Mouse (Mus musculus): Measurements from ENCODE around the gene Galr3. TPM values are rescaled to one million over a fixed set of nuclear protein-coding genes. Genes with fewer than 3 reads are reported as not detected.

Galr3 gene
- polyA plus RNA-seq, 1 experiment from 2014 or later = not detected

- 0 out of 2 replicates have a peak, but pooled peaks have one; percentile 24 for ATAC-seq (ENCODE audit: low FRiP score)
- H3K27me3 ChIP-seq (ENCODE audit: control insufficient read depth, insufficient read depth, low read length) = no peaks in the 10 kb centered on the region
- H3K9ac ChIP-seq (ENCODE audit: low read length) = peak overlapping the region; percentile 87
- H3K4me1 ChIP-seq (ENCODE audit: control insufficient read depth, insufficient read depth, low read length) = peaks cover 7% of the 10 kb centered on the region
- H3K4me2 ChIP-seq = peak overlapping the region; percentile 88
- WGBS = 40% methylated on average over 10 of the region's 10 CpGs
- H3K9me3 ChIP-seq (ENCODE audit: control insufficient read depth, low read length) = no peaks in the 10 kb centered on the region
- peak overlapping the region; percentile 55 for H3K27ac ChIP-seq (ENCODE audit: low read depth, low read length)
- H3K36me3 ChIP-seq (ENCODE audit: control insufficient read depth, insufficient read depth, low read length) = peaks cover 18% of the 10 kb centered on the region
- H3K4me3 ChIP-seq (ENCODE audit: low read depth, low read length) = peak overlapping the region; percentile 92
- no peak for DNase-seq (ENCODE audit: low spot score, missing footprints)
Observed at GRCm38 (mm10) chr15:79074446-79074845, 32.8 kb downstream of the Galr3 start.

GRCm38 (mm10) chr15:79074913-79075532 is 33.3 kb downstream of the Galr3 start, which contains the start of gene Eif3l:
Eif3l (plus strand) TSS chr15:79075179.
- no peaks in the 10 kb centered on the region for H3K9me3 ChIP-seq (ENCODE audit: control insufficient read depth, low read length)
- peak within 1 kb of the TSS; percentile 87 for H3K9ac ChIP-seq (ENCODE audit: low read length)
- WGBS = under 1% methylated on average over 44 of the region's 49 CpGs
- H3K4me1 ChIP-seq (ENCODE audit: control insufficient read depth, insufficient read depth, low read length) = peaks cover 7% of the 10 kb centered on the region
- peak within 1 kb of the TSS; percentile 92 for H3K4me3 ChIP-seq (ENCODE audit: low read depth, low read length)
- ATAC-seq (ENCODE audit: low FRiP score) (peak; percentile 88), DNase-seq (ENCODE audit: low spot score, missing footprints) (peak; percentile 98)
- no peaks in the 10 kb centered on the region for H3K27me3 ChIP-seq (ENCODE audit: control insufficient read depth, insufficient read depth, low read length)
- H3K27ac ChIP-seq (ENCODE audit: low read depth, low read length) = peak within 1 kb of the TSS; percentile 55
- peak within 1 kb of the TSS; percentile 88 for H3K4me2 ChIP-seq
- H3K36me3 ChIP-seq (ENCODE audit: control insufficient read depth, insufficient read depth, low read length) = peaks cover 24% of the 10 kb centered on the region

- DNase-seq (ENCODE audit: low spot score, missing footprints) (no peak), ATAC-seq (ENCODE audit: low FRiP score) (no peak)
- peak overlapping the region; percentile 88 for H3K4me2 ChIP-seq
- no peaks in the 10 kb centered on the region for H3K27me3 ChIP-seq (ENCODE audit: control insufficient read depth, insufficient read depth, low read length)
- WGBS = 41% methylated on average over 15 of the region's 15 CpGs
- no peak overlapping the region for H3K27ac ChIP-seq (ENCODE audit: low read depth, low read length)
- peak overlapping the region; percentile 92 for H3K4me3 ChIP-seq (ENCODE audit: low read depth, low read length)
- peaks cover 27% of the 10 kb centered on the region for H3K36me3 ChIP-seq (ENCODE audit: control insufficient read depth, insufficient read depth, low read length)
- no peaks in the 10 kb centered on the region for H3K9me3 ChIP-seq (ENCODE audit: control insufficient read depth, low read length)
- H3K4me1 ChIP-seq (ENCODE audit: control insufficient read depth, insufficient read depth, low read length) = peaks cover 7% of the 10 kb centered on the region
- peak overlapping the region; percentile 87 for H3K9ac ChIP-seq (ENCODE audit: low read length)
Observed at GRCm38 (mm10) chr15:79075658-79076365, 34.1 kb downstream of the Galr3 start.

- Histone ChIP-seq H3K36me3 (ENCODE audit: control insufficient read depth, insufficient read depth, low read length) (peaks cover 55% of the 10 kb centered on the region), H3K27ac (ENCODE audit: low read depth, low read length) (no peak overlapping the region), H3K4me2 (no peak overlapping the region), H3K4me3 (ENCODE audit: low read depth, low read length) (no peak overlapping the region), H3K9me3 (ENCODE audit: control insufficient read depth, low read length) (no peaks in the 10 kb centered on the region), H3K27me3 (ENCODE audit: control insufficient read depth, insufficient read depth, low read length) (no peaks in the 10 kb centered on the region), H3K4me1 (ENCODE audit: control insufficient read depth, insufficient read depth, low read length) (peaks cover 7% of the 10 kb centered on the region), H3K9ac (ENCODE audit: low read length) (no peak overlapping the region)
- ATAC-seq (ENCODE audit: low FRiP score) = no peak
- 97% methylated on average over 7 of the region's 7 CpGs for WGBS
- peak; percentile 60 for DNase-seq (ENCODE audit: low spot score, missing footprints)
Observed at GRCm38 (mm10) chr15:79079567-79079966, 37.9 kb downstream of the Galr3 start.

GRCm38 (mm10) chr15:79092284-79092683 is 50.6 kb downstream of the Galr3 start:
- Histone ChIP-seq H3K9me3 (ENCODE audit: control insufficient read depth, low read length) (no peaks in the 10 kb centered on the region), H3K9ac (ENCODE audit: low read length) (no peak overlapping the region), H3K4me1 (ENCODE audit: control insufficient read depth, insufficient read depth, low read length) (no peaks in the 10 kb centered on the region), H3K36me3 (ENCODE audit: control insufficient read depth, insufficient read depth, low read length) (peaks cover 36% of the 10 kb centered on the region), H3K4me3 (ENCODE audit: low read depth, low read length) (no peak overlapping the region), H3K4me2 (no peak overlapping the region), H3K27ac (ENCODE audit: low read depth, low read length) (no peak overlapping the region), H3K27me3 (ENCODE audit: control insufficient read depth, insufficient read depth, low read length) (no peaks in the 10 kb centered on the region)
- DNase-seq (ENCODE audit: low spot score, missing footprints) = no peak
- ATAC-seq (ENCODE audit: low FRiP score) = no peak
- WGBS = 95% methylated on average over 6 of the region's 6 CpGs

Small RNA genes lying within 50 kb of the gene (microRNA-seq; reads per million reads assigned to microRNA genes)
- gene Mir6956 = 0.95 reads per million

Other genes with a start within 250 kb of the Galr3 start
- 1.3 and 1.5 TPM in 2 replicates for gene Card10, start 238.8 kb upstream of the Galr3 start, polyA plus RNA-seq (2014; fragmentation: Nextera tagmentation; extraction: Ambion mirVana)
- 6.4 and 9.0 TPM in 2 replicates for gene Cdc42ep1, start 199.3 kb upstream of the Galr3 start, polyA plus RNA-seq (2014; fragmentation: Nextera tagmentation; extraction: Ambion mirVana)
- not detected in 2 replicates for gene Lgals2, start 186.4 kb upstream of the Galr3 start, polyA plus RNA-seq (2014; fragmentation: Nextera tagmentation; extraction: Ambion mirVana)
- gene Gga1, start 164.7 kb upstream of the Galr3 start, polyA plus RNA-seq (2014; fragmentation: Nextera tagmentation; extraction: Ambion mirVana) = 20.5 and 25.7 TPM in 2 replicates
- 0.11 TPM in 1 of 2 replicates, not detected in the other for gene Gm49510, start 142.2 kb upstream of the Galr3 start, polyA plus RNA-seq (2014; fragmentation: Nextera tagmentation; extraction: Ambion mirVana)
- gene Sh3bp1, start 142.1 kb upstream of the Galr3 start, polyA plus RNA-seq (2014; fragmentation: Nextera tagmentation; extraction: Ambion mirVana) = 9.1 and 10.3 TPM in 2 replicates
- gene Pdxp, start 128.0 kb upstream of the Galr3 start, polyA plus RNA-seq (2014; fragmentation: Nextera tagmentation; extraction: Ambion mirVana) = 32.6 and 33.8 TPM in 2 replicates
- gene Lgals1, start 115.2 kb upstream of the Galr3 start, polyA plus RNA-seq (2014; fragmentation: Nextera tagmentation; extraction: Ambion mirVana) = 360 and 382 TPM in 2 replicates
- 58.3 and 62.7 TPM in 2 replicates for gene Nol12, start 107.0 kb upstream of the Galr3 start, polyA plus RNA-seq (2014; fragmentation: Nextera tagmentation; extraction: Ambion mirVana)
- 33.2 and 34.8 TPM in 2 replicates for gene Triobp, start 94.2 kb upstream of the Galr3 start, polyA plus RNA-seq (2014; fragmentation: Nextera tagmentation; extraction: Ambion mirVana)
- gene H1f0, start 13.4 kb upstream of the Galr3 start, polyA plus RNA-seq (2014; fragmentation: Nextera tagmentation; extraction: Ambion mirVana) = 355 and 376 TPM in 2 replicates
- 52.7 and 53.5 TPM in 2 replicates for gene Ankrd54, start 21.0 kb downstream of the Galr3 start, polyA plus RNA-seq (2014; fragmentation: Nextera tagmentation; extraction: Ambion mirVana)
- 242 and 251 TPM in 2 replicates for gene Eif3l, start 33.3 kb downstream of the Galr3 start, polyA plus RNA-seq (2014; fragmentation: Nextera tagmentation; extraction: Ambion mirVana)
- gene Micall1, start 67.0 kb downstream of the Galr3 start, polyA plus RNA-seq (2014; fragmentation: Nextera tagmentation; extraction: Ambion mirVana) = 5.2 and 5.4 TPM in 2 replicates
- 354 and 362 TPM in 2 replicates for gene Polr2f, start 99.1 kb downstream of the Galr3 start, polyA plus RNA-seq (2014; fragmentation: Nextera tagmentation; extraction: Ambion mirVana)
- 9.5 and 10.2 TPM in 2 replicates for gene 1700088E04Rik, start 99.4 kb downstream of the Galr3 start, polyA plus RNA-seq (2014; fragmentation: Nextera tagmentation; extraction: Ambion mirVana)
- 0.64 and 0.95 TPM in 2 replicates for gene Sox10, start 123.4 kb downstream of the Galr3 start, polyA plus RNA-seq (2014; fragmentation: Nextera tagmentation; extraction: Ambion mirVana)
- gene Pick1, start 187.3 kb downstream of the Galr3 start, polyA plus RNA-seq (2014; fragmentation: Nextera tagmentation; extraction: Ambion mirVana) = 18.7 and 21.1 TPM in 2 replicates
- 0.12 and 0.57 TPM in 2 replicates for gene Gm49486, start 187.5 kb downstream of the Galr3 start, polyA plus RNA-seq (2014; fragmentation: Nextera tagmentation; extraction: Ambion mirVana)
- 0.14 and 0.15 TPM in 2 replicates for gene Slc16a8, start 212.9 kb downstream of the Galr3 start, polyA plus RNA-seq (2014; fragmentation: Nextera tagmentation; extraction: Ambion mirVana)
- gene Baiap2l2, start 243.7 kb downstream of the Galr3 start, polyA plus RNA-seq (2014; fragmentation: Nextera tagmentation; extraction: Ambion mirVana) = 0.27 and 1.5 TPM in 2 replicates

All from midbrain, embryonic 11.5 days (tissue).